Mouse (Mus musculus): ENCODE results near the gene T. TPM values are rescaled to one million over a fixed set of nuclear protein-coding genes. Genes with fewer than 3 reads are reported as not detected.

The T gene
- polyA plus RNA-seq, 1 experiment from 2014 or later = not detected

DNA sequence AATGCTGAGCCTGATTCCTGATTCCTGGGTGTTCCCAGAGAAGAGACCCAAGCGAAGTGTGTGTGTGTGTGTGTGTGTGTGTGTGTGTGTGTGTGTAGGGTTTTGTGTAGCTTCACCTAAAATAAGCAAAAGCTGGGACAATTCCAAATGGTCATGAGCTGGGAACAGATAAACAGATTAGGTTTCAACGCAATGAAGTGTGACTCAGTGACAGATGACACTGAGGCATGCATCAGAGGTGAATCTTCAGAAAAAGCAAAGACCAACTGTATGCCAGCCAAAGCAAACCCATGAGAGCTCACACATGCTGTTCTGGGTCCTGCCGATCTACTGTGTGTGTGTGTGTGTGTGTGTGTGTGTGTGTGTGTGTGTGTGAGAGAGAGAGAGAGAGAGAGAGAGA, 50.0 kb downstream of the T start:
- H3K4me3 ChIP-seq (ENCODE audit: low read depth, low read length) = no peak overlapping the region
- WGBS = 20% methylated on average over 3 of the region's 3 CpGs
- H3K27me3 ChIP-seq (replicated peaks; ENCODE audit: insufficient read depth, low read length) = no peaks in the 10 kb centered on the region
- H3K27ac ChIP-seq (ENCODE audit: low read length) = no peak overlapping the region
- no peak overlapping the region for H3K9ac ChIP-seq (replicated peaks; ENCODE audit: low read depth)
- no peaks in the 10 kb centered on the region for H3K36me3 ChIP-seq (ENCODE audit: insufficient read depth, low read length)
- TF ChIP-seq CTCF (IDR thresholded peaks at IDR 0.05) = no peak
- TF ChIP-seq EP300 (IDR thresholded peaks at IDR 0.05) = no peak
- H3K4me1 ChIP-seq (ENCODE audit: insufficient read depth, low read depth, low read length) = no peaks in the 10 kb centered on the region
- no peak for DNase-seq (ENCODE audit: low spot score)
- no peak for ATAC-seq
- no peak overlapping the region for H3K4me2 ChIP-seq (replicated peaks; ENCODE audit: low read depth, low read length)
- H3K9me3 ChIP-seq (ENCODE audit: low read length) = no peaks in the 10 kb centered on the region

GRCm38 (mm10) chr17:8485146-8485545, 50.9 kb downstream of the T start:
- no peak for TF ChIP-seq CTCF (IDR thresholded peaks at IDR 0.05)
- no peak for TF ChIP-seq EP300 (IDR thresholded peaks at IDR 0.05)
- Histone ChIP-seq H3K4me1 (ENCODE audit: insufficient read depth, low read depth, low read length) (no peaks in the 10 kb centered on the region), H3K27ac (ENCODE audit: low read length) (no peak overlapping the region), H3K9me3 (ENCODE audit: low read length) (no peaks in the 10 kb centered on the region), H3K4me2 (replicated peaks; ENCODE audit: low read depth, low read length) (no peak overlapping the region), H3K4me3 (ENCODE audit: low read depth, low read length) (no peak overlapping the region), H3K36me3 (ENCODE audit: insufficient read depth, low read length) (no peaks in the 10 kb centered on the region), H3K27me3 (replicated peaks; ENCODE audit: insufficient read depth, low read length) (no peaks in the 10 kb centered on the region), H3K9ac (replicated peaks; ENCODE audit: low read depth) (no peak overlapping the region)
- ATAC-seq = no peak
- DNase-seq (ENCODE audit: low spot score) = no peak

GRCm38 (mm10) chr17:8487824-8488223, 53.6 kb downstream of the T start:
- no peak overlapping the region for H3K9ac ChIP-seq (replicated peaks; ENCODE audit: low read depth)
- no peak overlapping the region for H3K27ac ChIP-seq (ENCODE audit: low read length)
- no peaks in the 10 kb centered on the region for H3K27me3 ChIP-seq (replicated peaks; ENCODE audit: insufficient read depth, low read length)
- no peak overlapping the region for H3K4me2 ChIP-seq (replicated peaks; ENCODE audit: low read depth, low read length)
- no peak overlapping the region for H3K4me3 ChIP-seq (ENCODE audit: low read depth, low read length)
- peak; percentile 78 for ATAC-seq
- WGBS = 38% methylated on average over 12 of the region's 12 CpGs
- DNase-seq (ENCODE audit: low spot score) = peak; percentile 52
- H3K9me3 ChIP-seq (ENCODE audit: low read length) = no peaks in the 10 kb centered on the region
- no peaks in the 10 kb centered on the region for H3K4me1 ChIP-seq (ENCODE audit: insufficient read depth, low read depth, low read length)
- TF ChIP-seq CTCF (IDR thresholded peaks at IDR 0.05) = no peak
- no peak for TF ChIP-seq EP300 (IDR thresholded peaks at IDR 0.05)
- H3K36me3 ChIP-seq (ENCODE audit: insufficient read depth, low read length) = no peaks in the 10 kb centered on the region

GRCm38 (mm10) chr17:8490971-8491370, 56.7 kb downstream of the T start:
- Histone ChIP-seq H3K9me3 (ENCODE audit: low read length) (no peaks in the 10 kb centered on the region), H3K36me3 (ENCODE audit: insufficient read depth, low read length) (no peaks in the 10 kb centered on the region), H3K9ac (replicated peaks; ENCODE audit: low read depth) (no peak overlapping the region), H3K27ac (ENCODE audit: low read length) (no peak overlapping the region), H3K4me3 (ENCODE audit: low read depth, low read length) (no peak overlapping the region), H3K4me1 (ENCODE audit: insufficient read depth, low read depth, low read length) (no peaks in the 10 kb centered on the region), H3K27me3 (replicated peaks; ENCODE audit: insufficient read depth, low read length) (no peaks in the 10 kb centered on the region), H3K4me2 (replicated peaks; ENCODE audit: low read depth, low read length) (no peak overlapping the region)
- 81% methylated on average over 5 of the region's 5 CpGs for WGBS
- ATAC-seq (no peak), DNase-seq (ENCODE audit: low spot score) (no peak)
- TF ChIP-seq EP300 (IDR thresholded peaks at IDR 0.05) (no peak), CTCF (IDR thresholded peaks at IDR 0.05) (no peak)

Other genes with a start within 250 kb of the T start
- 0.38 and 0.56 TPM in 2 replicates for gene Ccr6, start 198.4 kb upstream of the T start, polyA plus RNA-seq (2015; fragmentation: Nextera tagmentation; extraction: Ambion mirVana)
- gene Mpc1, start 151.5 kb upstream of the T start, polyA plus RNA-seq (2015; fragmentation: Nextera tagmentation; extraction: Ambion mirVana) = 283 and 288 TPM in 2 replicates
- 113 and 115 TPM in 2 replicates for gene Sft2d1, start 123.3 kb upstream of the T start, polyA plus RNA-seq (2015; fragmentation: Nextera tagmentation; extraction: Ambion mirVana)
- 7.6 and 7.7 TPM in 2 replicates for gene Prr18, start 97.0 kb upstream of the T start, polyA plus RNA-seq (2015; fragmentation: Nextera tagmentation; extraction: Ambion mirVana)
- 0.93 and 1.3 TPM in 2 replicates for gene T2, start 78.4 kb upstream of the T start, polyA plus RNA-seq (2015; fragmentation: Nextera tagmentation; extraction: Ambion mirVana)
- 0.86 and 0.89 TPM in 2 replicates for gene Pde10a, start 90.9 kb downstream of the T start, polyA plus RNA-seq (2015; fragmentation: Nextera tagmentation; extraction: Ambion mirVana)
- not detected in 2 replicates for gene Gm17087, start 132.5 kb downstream of the T start, polyA plus RNA-seq (2015; fragmentation: Nextera tagmentation; extraction: Ambion mirVana)